Mouse (Mus musculus): ENCODE measurements around the gene Spopl. TPM values are rescaled to one million over a fixed set of nuclear protein-coding genes. Genes with fewer than 3 reads are reported as not detected.
"Not testable (repeated sequence)": the region's sequence is repeated elsewhere in the genome, so short reads cannot be mapped to it uniquely, and the experiment has no call there.

The Spopl gene
- total RNA-seq (2021), result 10 to 100 TPM; 20.3 to 22.3 TPM
- long read RNA-seq, experiment 1, full-length matches to known transcripts, result 3 of 5 reads
- long read RNA-seq, experiment 1, partial matches to known transcripts, result 0 of 5 reads
- long read RNA-seq, experiment 1, other reads (novel, unspliced or antisense), result 2 of 5 reads
- long read RNA-seq, experiment 2, full-length matches to known transcripts, result 9 of 11 reads
- long read RNA-seq, experiment 2, partial matches to known transcripts, result 0 of 11 reads
- long read RNA-seq, experiment 2, other reads (novel, unspliced or antisense), result 2 of 11 reads

DNA sequence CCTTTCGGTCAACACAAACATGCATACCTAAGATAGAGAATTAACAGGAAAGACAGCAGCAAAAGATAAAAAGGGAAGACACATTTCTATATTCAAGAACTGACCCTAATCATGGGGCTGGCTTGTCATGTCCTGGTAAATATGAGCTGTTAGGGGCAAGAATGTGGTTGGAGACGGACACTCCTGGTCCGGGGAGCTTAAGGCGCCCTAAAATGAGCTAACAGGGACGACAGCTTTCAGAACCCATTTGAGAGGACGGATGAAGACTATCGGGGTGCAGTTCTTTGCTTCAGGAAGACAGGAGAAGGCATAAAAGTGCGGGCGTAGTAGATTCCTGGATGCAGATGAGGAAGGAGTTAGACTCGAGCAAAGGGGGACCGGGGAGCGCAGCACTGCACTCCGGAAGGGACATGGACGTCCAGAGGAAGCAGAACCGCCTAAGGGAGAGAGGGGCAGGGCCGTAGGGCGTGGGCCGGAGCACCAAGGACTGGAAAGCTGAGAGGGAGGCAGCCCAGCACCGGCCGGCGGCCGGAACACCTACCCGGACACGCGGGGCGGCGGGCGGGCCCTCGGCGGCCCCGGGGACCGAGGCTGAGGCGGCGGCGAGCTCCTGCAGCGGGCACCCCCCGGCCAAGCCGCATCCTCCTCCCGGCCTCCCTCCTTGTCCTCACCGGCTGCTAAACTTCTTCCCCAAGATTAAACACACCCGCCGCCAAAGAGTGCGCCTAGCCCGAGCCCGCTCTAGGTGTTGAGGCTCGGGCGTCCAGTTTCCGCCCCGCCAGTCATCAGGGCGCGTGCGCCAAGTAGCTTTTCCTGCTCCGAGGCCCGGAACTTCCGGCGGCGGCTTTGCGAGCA lies at the start of gene Spopl:
Gene Spopl, minus strand, starts transcription at position 805 of the 855 bp plus-strand sequence.
- intact Hi-C loops (cut with DNase I), result no loop called here

DNA sequence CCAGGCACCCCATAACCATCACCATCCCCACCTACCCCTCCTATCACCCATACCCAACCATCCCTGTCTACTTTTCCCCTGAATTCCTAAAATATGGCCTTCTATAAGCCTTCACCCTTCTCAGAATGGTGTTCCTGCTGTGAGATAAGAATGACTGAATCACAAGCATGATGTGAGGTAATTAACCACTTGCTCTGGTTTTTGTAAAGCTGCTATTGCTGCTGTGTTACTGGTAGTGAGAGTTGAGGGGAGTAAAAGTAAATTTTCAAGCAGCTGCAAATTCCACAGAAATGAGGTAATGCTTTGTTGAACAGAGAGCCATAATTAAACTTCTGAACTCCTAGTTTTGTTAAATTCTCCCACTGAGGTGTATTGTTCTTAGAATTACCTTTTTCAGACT lies 48.2 kb upstream of the Spopl start:
- intact Hi-C loops (cut with DNase I), result no loop called here
- DNase-seq (ENCODE audit: low spot score in 2 of 2), result no peak

More for the DNA sequence above, at the start of gene Spopl:
- peak; percentile 81 to 93 for DNase-seq (ENCODE audit: low spot score in 2 of 2)

DNA sequence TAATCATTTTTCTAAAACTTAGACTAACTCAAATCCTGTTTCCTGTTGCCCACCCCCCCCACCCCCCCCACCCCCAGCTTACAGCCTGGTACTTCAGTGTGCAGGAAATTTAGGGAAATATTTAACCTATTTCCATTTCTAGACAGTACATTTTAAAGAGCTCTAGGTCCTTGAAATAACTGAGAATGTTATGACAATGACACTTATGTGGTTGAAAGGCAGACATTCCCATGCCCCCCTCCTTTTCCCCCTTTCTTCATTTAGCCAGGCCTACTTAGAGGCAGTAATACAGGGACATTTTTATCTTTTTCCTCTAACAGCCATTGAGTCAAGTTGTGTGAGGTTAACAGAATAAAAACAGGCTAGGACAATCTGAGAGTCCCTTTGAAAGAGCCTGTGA lies 46.1 kb upstream of the Spopl start:
- DNase-seq (ENCODE audit: low spot score in 2 of 2), result no peak
- intact Hi-C loops (cut with DNase I), result no loop called here

DNA sequence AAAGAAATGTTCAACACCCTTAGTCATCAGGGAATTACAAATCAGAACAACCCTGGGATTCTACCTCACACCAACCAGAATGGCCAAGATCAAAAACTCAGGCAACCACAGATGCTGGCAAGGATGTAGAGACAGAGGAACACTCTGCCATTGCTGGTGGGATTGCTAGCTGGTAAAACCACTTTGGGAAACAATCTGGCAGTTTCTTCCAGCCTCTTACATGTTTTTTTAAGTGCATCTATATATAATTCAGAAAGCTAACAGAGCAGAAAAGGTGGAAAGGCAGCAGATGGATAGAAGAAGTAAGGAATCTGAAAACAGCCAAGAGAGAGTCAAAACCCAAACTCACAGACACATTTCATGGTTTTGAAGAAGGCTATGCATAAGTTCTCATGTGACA lies 33.5 kb upstream of the Spopl start:
- peak in 1 of 2 experiments; percentile 3 for DNase-seq (ENCODE audit: low spot score in 2 of 2)
- intact Hi-C loops (cut with DNase I), result no loop called here

DNA sequence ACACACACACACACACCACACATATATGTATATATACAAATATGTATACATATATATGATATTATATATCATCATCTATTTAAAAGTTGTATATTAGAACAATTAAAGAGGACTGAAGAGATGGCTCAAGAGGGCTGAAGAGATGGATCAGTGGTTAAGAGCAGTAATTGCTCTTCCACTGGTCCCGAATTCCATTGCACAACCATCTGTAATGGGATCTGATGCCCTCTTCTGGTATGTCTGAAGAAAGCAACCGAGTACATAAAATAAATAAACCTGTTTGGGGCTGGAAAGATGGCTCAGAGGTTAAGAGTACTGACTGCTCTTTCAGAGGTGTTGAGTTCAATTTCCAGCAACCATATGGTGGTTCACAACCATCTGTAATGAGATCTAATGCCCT lies 16.9 kb upstream of the Spopl start:
- intact Hi-C loops (cut with DNase I), result no loop called here
- no peak for DNase-seq (ENCODE audit: low spot score in 2 of 2)

DNA sequence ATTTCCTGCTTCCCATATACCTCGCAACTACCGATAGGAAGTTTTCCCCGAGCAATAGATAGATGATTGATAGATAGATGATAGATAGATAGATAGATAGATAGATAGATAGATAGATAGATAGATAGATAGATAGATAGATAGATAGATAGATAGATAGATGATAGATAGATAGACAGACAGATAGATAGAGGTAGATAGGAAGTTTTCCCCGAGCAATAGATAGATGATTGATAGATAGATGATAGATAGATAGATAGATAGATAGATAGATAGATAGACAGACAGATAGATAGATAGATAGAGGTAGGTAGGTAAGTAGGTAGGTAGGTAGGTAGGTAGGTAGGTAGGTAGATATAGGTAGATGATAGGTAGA lies 239 bp upstream of the Spopl start:
- intact Hi-C loops (cut with DNase I); DNase-seq (ENCODE audit: low spot score in 2 of 2): not testable (repeated sequence)

DNA sequence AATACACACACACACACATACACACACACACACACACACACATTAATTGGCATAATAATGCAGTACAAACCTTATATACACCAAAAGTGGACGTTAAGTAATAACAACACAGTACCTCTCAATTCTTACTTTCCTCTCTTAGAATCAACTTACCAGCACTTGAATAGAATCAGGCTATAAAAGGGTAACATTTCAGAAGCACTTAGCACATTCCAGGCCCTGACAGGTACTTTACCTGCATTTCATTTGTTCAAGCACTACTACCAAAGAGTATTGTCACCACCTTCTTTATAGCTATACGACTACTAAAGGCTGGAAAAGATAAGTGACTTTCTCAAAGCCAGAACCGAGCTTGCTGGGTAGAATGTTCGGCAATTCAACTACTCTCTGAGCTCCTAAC lies 1.3 kb downstream of the Spopl start:
- intact Hi-C loops (cut with DNase I), result no loop called here
- no peak for DNase-seq (ENCODE audit: low spot score in 2 of 2)

DNA sequence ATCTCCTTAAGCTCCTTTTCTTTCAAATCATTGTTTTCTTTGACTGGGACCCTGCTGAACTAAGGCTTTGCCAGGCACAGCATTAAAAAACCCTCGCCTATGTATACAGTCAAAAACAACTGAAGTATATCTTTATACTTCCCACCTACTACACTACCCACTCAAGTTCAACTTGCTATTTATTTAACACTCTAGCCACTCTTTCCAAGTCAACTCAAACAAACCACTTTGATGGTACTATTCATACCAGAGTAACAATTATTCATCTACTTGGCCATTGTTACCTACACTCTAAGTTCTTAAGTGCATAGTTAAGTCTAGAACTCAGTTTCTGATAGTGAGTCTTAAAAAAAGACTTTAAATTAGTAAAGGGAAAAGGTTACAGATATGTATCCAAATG lies 3.1 kb downstream of the Spopl start:
- DNase-seq (ENCODE audit: low spot score in 2 of 2), result no peak
- intact Hi-C loops (cut with DNase I), result loop anchor here (10.0 kb wide), 1 partner anchor 254 kb away; no protein-coding TSS in a partner anchor

DNA sequence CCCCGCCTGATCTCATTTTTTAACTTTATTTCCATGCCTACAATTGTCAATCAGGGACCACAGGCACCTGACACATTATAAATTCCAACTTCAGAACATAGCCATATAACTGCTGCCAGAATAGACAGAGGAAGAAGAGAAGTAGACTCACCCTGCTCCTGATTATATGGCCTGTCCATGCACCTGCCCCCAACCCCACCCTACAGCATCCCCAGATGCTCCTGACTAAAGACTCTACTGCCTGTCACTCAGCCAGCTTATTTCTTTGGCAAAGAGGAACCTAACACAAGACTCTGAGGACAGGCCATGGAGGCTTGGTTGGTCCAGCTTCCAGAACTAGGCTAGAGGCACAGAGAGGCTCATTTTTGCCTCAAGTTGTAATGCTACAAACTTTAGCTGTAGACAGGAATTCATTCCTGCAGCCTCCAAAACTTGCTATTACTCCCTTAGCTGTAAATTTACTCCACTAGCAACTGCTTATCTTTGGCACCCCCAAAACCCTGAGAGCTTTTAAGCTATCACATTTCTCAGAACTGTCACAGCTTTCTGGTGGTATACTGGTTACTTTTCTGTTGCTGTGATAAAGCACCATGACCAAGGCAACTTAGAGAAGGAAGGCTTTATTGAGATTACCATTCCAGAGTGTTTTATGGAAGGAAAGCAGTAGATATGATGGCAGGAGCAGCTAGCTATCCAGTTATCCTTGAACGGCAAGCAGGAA lies 6.7 kb downstream of the Spopl start:
- DNase-seq (ENCODE audit: low spot score in 2 of 2), result no peak
- intact Hi-C loops (cut with DNase I), result loop anchor here (10.0 kb wide), 1 partner anchor 250 kb away; no protein-coding TSS in a partner anchor

DNA sequence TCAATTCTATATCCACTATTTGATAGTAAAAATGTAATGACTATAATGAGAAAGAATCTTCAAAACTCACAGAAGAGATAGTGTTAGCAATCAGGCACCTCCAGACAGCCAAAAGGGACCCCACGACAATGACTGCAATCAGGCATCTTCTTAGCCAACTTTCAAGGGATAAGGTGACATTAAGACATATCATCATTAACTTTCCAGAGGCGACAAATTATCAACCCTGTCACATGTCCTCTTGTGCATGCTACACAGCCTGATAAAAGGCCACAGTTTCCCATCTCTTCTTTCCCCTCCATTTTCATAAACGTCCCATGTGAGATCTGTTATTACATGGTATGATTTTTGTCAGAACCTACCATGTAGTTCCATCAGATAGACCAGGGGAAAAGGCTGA lies 9.0 kb downstream of the Spopl start:
- intact Hi-C loops (cut with DNase I), result loop anchor here (10.0 kb wide), 1 partner anchor 248 kb away; no protein-coding TSS in a partner anchor
- DNase-seq (ENCODE audit: low spot score in 2 of 2), result no peak

DNA sequence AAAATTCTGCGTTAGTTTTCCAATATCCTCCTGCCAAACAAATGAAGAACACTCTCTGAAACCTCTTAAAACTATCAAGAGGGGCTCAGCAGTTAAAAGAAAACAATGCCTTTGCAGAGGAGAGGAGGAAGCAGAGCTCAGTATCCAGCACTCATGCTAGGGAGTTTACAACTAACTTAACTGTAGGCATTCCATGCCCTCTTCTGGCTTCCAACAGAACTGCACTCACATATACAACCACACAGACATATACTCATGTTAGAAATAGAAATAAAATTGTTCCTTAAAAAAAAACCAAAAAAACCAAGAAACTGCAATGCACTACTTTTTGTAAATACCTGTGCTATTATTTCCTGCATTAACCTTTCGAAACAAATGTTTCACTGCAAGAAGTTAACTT lies 12.7 kb downstream of the Spopl start:
- no peak for DNase-seq (ENCODE audit: low spot score in 2 of 2)
- intact Hi-C loops (cut with DNase I), result no loop called here

DNA sequence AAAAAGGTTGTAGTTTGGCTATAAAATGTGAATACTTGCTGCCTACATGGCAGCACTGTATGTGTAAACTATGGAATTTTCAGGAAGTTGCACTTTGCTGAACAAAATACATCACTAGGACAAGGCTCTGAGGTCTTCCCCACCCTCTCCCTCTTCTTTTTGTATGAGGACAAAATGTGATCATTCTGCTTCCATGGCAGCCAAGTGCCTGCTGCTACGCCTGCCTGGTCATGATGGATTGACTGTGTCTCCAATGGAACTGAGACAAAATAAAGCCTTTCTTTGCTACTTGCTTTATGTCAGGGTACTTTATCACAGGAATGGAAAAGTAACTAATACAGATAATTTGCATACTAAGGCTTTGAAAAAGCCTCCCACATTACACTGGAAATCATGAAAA lies 20.7 kb downstream of the Spopl start:
- intact Hi-C loops (cut with DNase I), result no loop called here
- DNase-seq (ENCODE audit: low spot score in 2 of 2), result no peak

DNA sequence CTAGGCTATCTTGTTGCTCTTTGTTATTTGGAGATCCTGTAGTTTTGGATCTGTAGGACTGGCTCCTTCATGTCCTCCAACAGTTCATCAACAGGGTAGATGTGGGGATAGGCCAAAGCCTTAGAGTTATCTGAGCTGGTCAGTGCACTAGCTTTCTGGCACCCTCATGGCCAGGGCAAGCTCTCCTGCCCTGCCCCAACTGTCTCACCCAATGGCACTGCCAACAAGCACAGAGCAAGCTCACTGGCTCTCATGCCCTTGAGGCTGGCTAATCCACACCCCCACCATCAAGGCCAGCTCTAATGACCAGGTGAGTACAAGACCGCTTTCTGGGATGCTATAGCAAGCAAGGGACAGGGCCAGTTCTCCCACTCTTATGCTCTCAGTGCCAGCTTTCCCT lies 24.7 kb downstream of the Spopl start:
- intact Hi-C loops (cut with DNase I), result no loop called here

DNA sequence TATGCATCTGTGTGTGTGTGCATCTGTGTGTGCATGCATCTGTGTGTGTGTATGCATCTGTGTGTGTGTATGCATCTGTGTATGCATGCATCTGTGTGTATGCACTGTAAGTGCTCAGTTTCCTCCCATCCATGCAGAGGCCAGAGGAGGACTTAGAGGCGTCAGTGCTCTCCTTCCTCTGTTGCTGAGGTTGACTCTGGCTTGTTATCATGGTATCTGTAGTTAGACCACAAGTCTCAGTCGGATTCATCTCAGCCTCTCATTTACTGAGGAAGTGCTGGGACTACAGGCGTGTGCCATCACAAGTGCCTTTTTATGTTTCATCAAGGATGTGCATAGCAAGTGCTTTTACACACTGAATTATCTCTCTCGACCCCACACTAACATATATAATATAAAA lies 31.9 kb downstream of the Spopl start:
- DNase-seq (ENCODE audit: low spot score in 2 of 2), result no peak
- intact Hi-C loops (cut with DNase I), result no loop called here

More for the DNA sequence above, 24.7 kb downstream of the Spopl start:
- DNase-seq (ENCODE audit: low spot score in 2 of 2), result no peak

DNA sequence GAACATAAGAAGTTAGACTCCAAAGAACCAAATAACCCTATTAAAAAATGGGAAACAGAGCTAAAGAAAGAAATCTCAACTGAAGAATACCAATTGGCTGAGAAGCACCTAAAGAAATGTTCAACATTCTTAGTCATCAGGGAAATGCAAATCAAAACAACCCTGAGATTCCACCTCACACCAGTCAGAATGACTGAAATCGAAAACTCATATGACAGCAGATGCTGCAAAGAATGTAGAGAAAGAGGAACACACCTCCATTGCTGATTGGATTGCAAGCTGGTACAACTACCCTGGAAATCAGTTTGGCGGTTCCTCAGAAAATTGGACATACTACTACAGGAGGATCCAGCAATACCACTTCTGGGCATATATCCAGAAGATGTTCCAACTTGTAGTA lies 44.2 kb downstream of the Spopl start:
- DNase-seq (ENCODE audit: low spot score in 2 of 2); intact Hi-C loops (cut with DNase I): not testable (repeated sequence)

DNA sequence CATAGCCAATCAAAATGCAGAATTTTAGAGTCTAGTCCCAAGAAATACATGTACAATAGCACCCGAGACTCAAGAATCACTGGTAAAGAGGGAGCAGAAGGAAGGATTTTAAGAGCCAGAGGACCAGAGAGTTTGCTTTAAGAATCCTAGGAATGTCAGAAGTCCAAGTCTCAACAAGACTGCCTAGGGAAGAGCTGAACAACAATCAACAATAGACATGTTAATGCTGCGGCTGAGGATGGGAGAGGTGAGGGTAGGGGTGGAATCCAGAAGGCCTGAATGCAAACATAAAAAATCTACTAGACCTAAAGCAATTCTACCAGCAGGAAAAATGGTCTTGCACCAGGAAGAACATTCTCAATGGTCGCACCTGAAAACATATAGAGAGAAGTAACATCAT lies 66.8 kb downstream of the Spopl start:
- DNase-seq (ENCODE audit: low spot score in 2 of 2), result no peak
- intact Hi-C loops (cut with DNase I), result no loop called here

DNA sequence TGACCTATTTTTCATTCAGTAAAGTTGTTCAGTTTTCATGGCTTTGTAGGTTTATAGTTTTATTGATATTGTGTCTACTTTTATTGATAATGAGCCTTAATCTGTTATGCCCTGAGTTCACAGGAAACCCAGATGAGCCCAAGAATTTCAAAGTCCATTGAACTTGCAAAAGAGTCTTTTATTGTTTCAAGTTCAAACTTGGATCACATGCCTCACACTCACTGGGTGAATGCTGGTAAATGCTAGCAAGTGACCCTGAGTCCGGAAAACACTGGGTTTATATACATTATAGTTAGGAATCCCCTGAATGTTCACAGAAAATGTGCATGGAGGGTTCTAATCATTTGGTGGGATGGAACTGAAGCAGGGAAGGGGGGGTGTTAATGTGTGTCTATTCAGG lies 90.2 kb downstream of the Spopl start:
- intact Hi-C loops (cut with DNase I), result no loop called here
- DNase-seq (ENCODE audit: low spot score in 2 of 2), result no peak

DNA sequence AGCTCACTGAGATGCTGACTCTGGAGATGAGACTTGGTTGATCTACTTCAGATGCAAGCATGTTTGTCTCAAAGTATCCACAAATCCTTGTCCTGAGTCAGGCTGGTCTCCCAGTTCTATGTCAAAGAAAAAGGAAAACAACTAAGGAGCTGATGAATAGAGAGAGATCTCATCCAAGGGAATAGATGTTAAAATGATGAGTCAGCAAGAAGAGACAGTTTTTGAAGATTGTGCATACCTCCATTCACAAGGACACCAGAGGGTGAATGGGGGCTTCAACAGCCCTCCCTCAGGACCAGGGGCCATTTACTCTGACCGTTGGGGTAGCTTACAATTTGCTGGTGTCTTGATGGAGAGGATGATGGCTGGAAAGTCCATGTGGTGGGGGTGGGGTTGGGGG lies 104.4 kb downstream of the Spopl start:
- intact Hi-C loops (cut with DNase I), result no loop called here
- no peak for DNase-seq (ENCODE audit: low spot score in 2 of 2)

DNA sequence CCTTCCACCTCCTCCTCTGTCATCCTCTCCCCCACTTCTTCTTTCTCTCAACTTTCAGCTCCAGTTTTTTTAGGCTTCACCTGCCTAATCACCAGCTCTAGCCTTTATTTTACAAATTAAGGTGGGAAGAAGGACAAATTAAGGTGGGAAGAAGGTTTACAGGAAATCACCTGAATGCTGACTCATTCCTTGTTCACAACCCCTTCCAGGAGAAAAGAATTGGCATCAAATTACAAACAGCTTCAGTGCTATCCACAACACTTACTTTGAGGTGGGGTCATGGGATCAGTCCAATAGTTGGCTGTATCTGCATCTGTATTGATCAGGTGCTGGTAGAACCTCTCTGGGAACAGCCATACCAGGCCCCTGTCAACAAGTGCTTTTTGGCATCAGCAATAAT lies 114.5 kb downstream of the Spopl start:
- intact Hi-C loops (cut with DNase I), result no loop called here
- no peak for DNase-seq (ENCODE audit: low spot score in 2 of 2)

All from left cerebral cortex, postnatal 14 days (tissue).